Mouse (Mus musculus) neural tube, embryonic 11.5 days (tissue): ENCODE results near the gene Mboat1. TPM values are rescaled to one million over a fixed set of nuclear protein-coding genes. Genes with fewer than 3 reads are reported as not detected.

Experiments
- ATAC-seq: fragments of 200-750 bp; cut with Nextera tagmentation; 2 replicates; pipeline ENCODE4 v1.8.0; 2017; ENCODE audit warnings: moderate number of reproducible peaks, mild to moderate bottlenecking, moderate TSS enrichment, moderate library complexity; ENCODE audit not compliant: insufficient read depth, low FRiP score, low TSS enrichment
- DNase-seq: peaks from one replicate; pipeline ENCODE4 v3.0.0-alpha.2; 2015; ENCODE audit warnings: low spot score
- H3K27ac ChIP-seq: fragments of 300-500 bp; sonication (generic); 2 replicates; pipeline ENCODE4 v1.5.1; 2014; ENCODE audit warnings: low read depth, mild to moderate bottlenecking, low read length
- H3K27me3 ChIP-seq: fragments of 300-500 bp; sonication (generic); 2 replicates; pipeline ENCODE4 v1.6.1; 2014; ENCODE audit warnings: mild to moderate bottlenecking, low read length, mixed read lengths; ENCODE audit not compliant: control insufficient read depth, insufficient read depth
- H3K36me3 ChIP-seq: fragments of 300-500 bp; sonication (generic); 2 replicates; pipeline ENCODE4 v1.6.1; 2014; ENCODE audit warnings: mild to moderate bottlenecking, low read length, moderate library complexity, mixed read lengths; ENCODE audit not compliant: control insufficient read depth, insufficient read depth
- H3K4me1 ChIP-seq: fragments of 300-500 bp; sonication (generic); 2 replicates; pipeline ENCODE4 v1.6.1; 2014; ENCODE audit warnings: low read length, mixed read lengths; ENCODE audit not compliant: control insufficient read depth, insufficient read depth
- H3K4me2 ChIP-seq: fragments of 300-500 bp; sonication (generic); 2 replicates; pipeline ENCODE4 v1.6.1; 2014; ENCODE audit warnings: low read depth, mild to moderate bottlenecking, moderate library complexity
- H3K4me3 ChIP-seq: fragments of 300-500 bp; sonication (generic); 2 replicates; pipeline ENCODE4 v1.5.1; 2014; ENCODE audit warnings: low read depth, low read length
- H3K9ac ChIP-seq: fragments of 300-500 bp; sonication (generic); 2 replicates; pipeline ENCODE4 v1.6.1; 2014; ENCODE audit warnings: mild to moderate bottlenecking, low read length
- H3K9me3 ChIP-seq: fragments of 300-500 bp; sonication (generic); 2 replicates; pipeline ENCODE4 v1.6.1; 2016; ENCODE audit warnings: low read length; ENCODE audit not compliant: control insufficient read depth
- WGBS: fragments of 180-500 bp; shearing (Covaris S2); extraction: QIAGEN DNeasy Blood & Tissue Kit; methylation state at CpG from one replicate; pipeline ENCODE4 v1.1.7; 2014; 5-methylcytosine and 5-hydroxymethylcytosine counted together
- polyA plus RNA-seq: library from polyadenylated mRNA; unstranded; fragments of >200 nt; fragmentation: Nextera tagmentation; extraction: Ambion mirVana; gene quantifications from 2 replicates; pipeline ENCODE4 v1.2.1, GENCODE M21; 2014

Gene Mboat1
- polyA plus RNA-seq, 1 experiment from 2014 or later: 4.1 TPM

GRCm38 (mm10) chr13:30140149-30140548 is 3.9 kb downstream of the Mboat1 start:
- Histone ChIP-seq H3K4me1 (peaks cover 3% of the 10 kb centered on the region; the same call in 1 of the 2 replicates), H3K4me3 (no peak overlapping the region), H3K27ac (no peak overlapping the region), H3K27me3 (0 out of 2 replicates have a peak, but pooled peaks cover 4% of the 10 kb centered on the region), H3K9ac (no peak overlapping the region), H3K9me3 (no peaks in the 10 kb centered on the region), H3K4me2 (no peak overlapping the region), H3K36me3 (no peaks in the 10 kb centered on the region)
- DNase-seq: no peak
- 91% methylated on average over 5 of the region's 5 CpGs for WGBS
- no peak for ATAC-seq

- H3K36me3 ChIP-seq: no peaks in the 10 kb centered on the region
- 0 out of 2 replicates have a peak, but pooled peaks cover 2% of the 10 kb centered on the region for H3K27me3 ChIP-seq
- H3K9me3 ChIP-seq: no peaks in the 10 kb centered on the region
- ATAC-seq (no peak), DNase-seq (no peak)
- no peak overlapping the region for H3K27ac ChIP-seq
- no peak overlapping the region for H3K4me3 ChIP-seq
- H3K4me2 ChIP-seq: no peak overlapping the region
- WGBS: 91% methylated on average over 12 of the region's 12 CpGs
- H3K9ac ChIP-seq: no peak overlapping the region
- H3K4me1 ChIP-seq: peaks cover 3% of the 10 kb centered on the region; the same call in 1 of the 2 replicates
These were observed 4.4 kb downstream of the Mboat1 start for GRCm38 (mm10) chr13:30140646-30141045.

GRCm38 (mm10) chr13:30141996-30142395 is 5.7 kb downstream of the Mboat1 start:
- WGBS: 90% methylated on average over 5 of the region's 5 CpGs
- 0 out of 2 replicates have a peak, but pooled peaks cover 2% of the 10 kb centered on the region for H3K27me3 ChIP-seq
- no peak overlapping the region for H3K4me2 ChIP-seq
- DNase-seq: no peak
- H3K9me3 ChIP-seq: no peaks in the 10 kb centered on the region
- ATAC-seq: no peak
- no peaks in the 10 kb centered on the region for H3K36me3 ChIP-seq
- H3K9ac ChIP-seq: no peak overlapping the region
- H3K4me1 ChIP-seq: no peaks in the 10 kb centered on the region
- H3K27ac ChIP-seq: no peak overlapping the region
- H3K4me3 ChIP-seq: no peak overlapping the region

- Histone ChIP-seq H3K4me2 (no peak overlapping the region), H3K36me3 (no peaks in the 10 kb centered on the region), H3K4me1 (no peaks in the 10 kb centered on the region), H3K27me3 (no peaks in the 10 kb centered on the region), H3K4me3 (no peak overlapping the region), H3K9ac (no peak overlapping the region), H3K27ac (no peak overlapping the region), H3K9me3 (no peaks in the 10 kb centered on the region)
- ATAC-seq (no peak), DNase-seq (no peak)
- 80% methylated on average over 6 of the region's 6 CpGs for WGBS
These were observed 10.2 kb downstream of the Mboat1 start for GRCm38 (mm10) chr13:30146468-30146867.

GRCm38 (mm10) chr13:30154264-30154663 is 18.0 kb downstream of the Mboat1 start:
- ATAC-seq: no peak
- Histone ChIP-seq H3K4me3 (no peak overlapping the region), H3K27me3 (no peaks in the 10 kb centered on the region), H3K27ac (no peak overlapping the region), H3K36me3 (no peaks in the 10 kb centered on the region), H3K4me2 (no peak overlapping the region), H3K9me3 (no peaks in the 10 kb centered on the region), H3K9ac (no peak overlapping the region), H3K4me1 (no peaks in the 10 kb centered on the region)
- DNase-seq: no peak
- 86% methylated on average over 4 of the region's 4 CpGs for WGBS

- no peak for DNase-seq
- H3K4me3 ChIP-seq: no peak overlapping the region
- H3K27ac ChIP-seq: no peak overlapping the region
- no peaks in the 10 kb centered on the region for H3K4me1 ChIP-seq
- H3K9me3 ChIP-seq: no peaks in the 10 kb centered on the region
- H3K4me2 ChIP-seq: no peak overlapping the region
- no peak overlapping the region for H3K9ac ChIP-seq
- no peak for ATAC-seq
- no peaks in the 10 kb centered on the region for H3K27me3 ChIP-seq
- WGBS: 85% methylated on average over 4 of the region's 4 CpGs
- no peaks in the 10 kb centered on the region for H3K36me3 ChIP-seq
These were observed 23.3 kb downstream of the Mboat1 start for GRCm38 (mm10) chr13:30159626-30160025.

- Histone ChIP-seq H3K9ac (no peak overlapping the region), H3K27ac (no peak overlapping the region), H3K4me3 (no peak overlapping the region), H3K27me3 (no peaks in the 10 kb centered on the region), H3K4me1 (no peaks in the 10 kb centered on the region), H3K36me3 (no peaks in the 10 kb centered on the region), H3K9me3 (no peaks in the 10 kb centered on the region), H3K4me2 (no peak overlapping the region)
- ATAC-seq (no peak), DNase-seq (no peak)
- over 99% methylated on average over 2 of the region's 2 CpGs for WGBS
These were observed 27.2 kb downstream of the Mboat1 start for GRCm38 (mm10) chr13:30163521-30163920.

GRCm38 (mm10) chr13:30166138-30167090 is 30.1 kb downstream of the Mboat1 start:
- ATAC-seq: no peak
- WGBS: 75% methylated on average over 13 of the region's 14 CpGs
- H3K4me3 ChIP-seq: no peak overlapping the region

GRCm38 (mm10) chr13:30167499-30167898 is 31.2 kb downstream of the Mboat1 start:
- no peaks in the 10 kb centered on the region for H3K9me3 ChIP-seq
- ATAC-seq: no peak
- no peak for DNase-seq
- WGBS: 88% methylated on average over 4 of the region's 4 CpGs
- no peaks in the 10 kb centered on the region for H3K27me3 ChIP-seq
- no peaks in the 10 kb centered on the region for H3K4me1 ChIP-seq
- H3K36me3 ChIP-seq: no peaks in the 10 kb centered on the region
- no peak overlapping the region for H3K9ac ChIP-seq
- no peak overlapping the region for H3K4me2 ChIP-seq
- no peak overlapping the region for H3K4me3 ChIP-seq
- no peak overlapping the region for H3K27ac ChIP-seq

More at GRCm38 (mm10) chr13:30166138-30167090, 30.1 kb downstream of the Mboat1 start:
- Histone ChIP-seq H3K36me3 (no peaks in the 10 kb centered on the region), H3K9ac (no peak overlapping the region), H3K4me1 (no peaks in the 10 kb centered on the region), H3K27me3 (no peaks in the 10 kb centered on the region), H3K27ac (no peak overlapping the region), H3K9me3 (no peaks in the 10 kb centered on the region), H3K4me2 (no peak overlapping the region)
- DNase-seq: no peak
